8 mouse cellular contexts compared by ENCODE assay signal in genomic region chr9:109003201-109003600, GRCm38 (mm10). TPM values are rescaled to one million over a fixed set of nuclear protein-coding genes. Genes with fewer than 3 reads are reported as not detected.
DNase-seq lines count a peak whose midpoint lies in the region; TF ChIP-seq lines count a peak whose summit lies in the region.

No protein-coding gene starts in this region.

- no peak overlapping the region for H3K4me3 ChIP-seq in E14TG2a.4 (replicated peaks; ENCODE audit: low read length)

- no peaks in the 10 kb centered on the region for H3K27me3 ChIP-seq in E14TG2a.4 (ENCODE audit: insufficient read depth, low read length)

- no peaks in the 10 kb centered on the region for H3K9me3 ChIP-seq in E14TG2a.4 (ENCODE audit: low read length)

- DNase-seq in heart, postnatal 10 days, result peak; percentile 47 to 72
- DNase-seq in heart, adult 11 months, result no peak
- peak; percentile 73 for DNase-seq in 3T3-L1 (ENCODE audit: low read depth, low spot score)
- peak; percentile 36 for DNase-seq in embryo, embryonic 11.5 days (ENCODE audit: low read depth, low spot score)
- DNase-seq in lung, postnatal 10 days, result peak; percentile 51
- DNase-seq in thymus, postnatal 4 days, result peak; percentile 73
- DNase-seq in frontal cortex, postnatal 10 days (ENCODE audit: low spot score in 2 of 2), result no peak

- no peaks in the 10 kb centered on the region for H3K36me3 ChIP-seq in E14TG2a.4 (ENCODE audit: insufficient read depth, low read length)

- peaks cover 37% of the 10 kb centered on the region for H3K4me1 ChIP-seq in E14TG2a.4 (replicated peaks; ENCODE audit: low read depth, low read length)

- intact Hi-C loops in heart, postnatal 10 days (cut with DNase I), result loop anchor here (1.0 to 5.0 kb wide), 3 partner anchors 34 to 859 kb away; partner anchors contain the start of gene Shisa5

- peak; percentile 97 for TF ChIP-seq CTCF in E14TG2a.4 (conservative IDR thresholded peaks at IDR 0.05; ENCODE audit: low read length)

RNA-seq across cellular contexts. Expression of gene Pfkfb4, which starts 11.6 kb away (rescaled TPM):
- total RNA-seq in heart, postnatal 10 days (2021), result 1 to 10 TPM; 2.4 TPM

RNA-seq across cellular contexts. Expression of gene Ucn2, which starts 17.4 kb away (rescaled TPM):
- total RNA-seq in heart, postnatal 10 days (2021), result not detected

RNA-seq across cellular contexts. Expression of gene Shisa5, which starts 35.2 kb away (rescaled TPM):
- 10 to 100 TPM; 51.6 to 53.2 TPM for total RNA-seq in heart, postnatal 10 days (2021)

RNA-seq across cellular contexts. Expression of gene Col7a1, which starts 49.8 kb away (rescaled TPM):
- 1 to 10 TPM; 1.3 TPM for total RNA-seq in heart, postnatal 10 days (2021)

RNA-seq across cellular contexts. Expression of gene Trex1, which starts 56.3 kb away (rescaled TPM):
- 10 to 100 TPM in 1 of 2 experiments, 1 to 10 TPM in 1; 9.8 to 12.2 TPM for total RNA-seq in heart, postnatal 10 days (2021)

Comparison
In these comparisons a context has a peak if more than half of its experiments do, and no peak if none do; other contexts are left out.
1. DNase-seq: peak in heart, postnatal 10 days (2 of 2), 3T3-L1 (single experiment), embryo, embryonic 11.5 days (single experiment), lung, postnatal 10 days (single experiment) and thymus, postnatal 4 days (single experiment); none in heart, adult 11 months (single experiment) and frontal cortex, postnatal 10 days (0 of 2).